Mouse (Mus musculus) cerebellum, postnatal 14 days (tissue): ENCODE measurements at regions not wholly inside any gene's neighbourhood (a gene's known extent, or its start where the extent isn't known, plus 50 kb on each side); places are given as distances from the start of the nearest gene placed in this dataset.

ENCODE experiments used
- DNase-seq, 2 experiments: peaks; one replicate each; pipeline ENCODE4 v3.0.0; 2021; ENCODE audit warnings: mixed read lengths in 2 of 2

DNA sequence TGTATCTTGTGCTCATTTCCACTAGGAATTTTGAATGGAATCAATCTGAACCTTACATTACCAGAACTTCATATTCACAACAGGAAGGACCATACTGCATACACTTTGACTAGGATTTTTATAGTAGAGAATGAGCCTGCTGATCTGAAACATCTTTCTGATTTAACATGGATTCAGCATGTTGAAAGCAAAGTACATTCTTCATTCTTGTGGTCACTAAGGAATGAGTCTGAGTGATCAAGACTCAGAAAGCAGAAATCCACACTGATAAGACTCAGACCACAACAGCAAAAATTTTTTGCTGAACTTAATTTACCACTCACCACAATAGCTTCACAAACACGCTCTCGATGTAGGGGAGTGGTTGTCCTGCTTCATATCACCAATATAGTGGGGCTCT is 309.2 kb upstream of the Nectin3 start:
- no peak for DNase-seq

DNA sequence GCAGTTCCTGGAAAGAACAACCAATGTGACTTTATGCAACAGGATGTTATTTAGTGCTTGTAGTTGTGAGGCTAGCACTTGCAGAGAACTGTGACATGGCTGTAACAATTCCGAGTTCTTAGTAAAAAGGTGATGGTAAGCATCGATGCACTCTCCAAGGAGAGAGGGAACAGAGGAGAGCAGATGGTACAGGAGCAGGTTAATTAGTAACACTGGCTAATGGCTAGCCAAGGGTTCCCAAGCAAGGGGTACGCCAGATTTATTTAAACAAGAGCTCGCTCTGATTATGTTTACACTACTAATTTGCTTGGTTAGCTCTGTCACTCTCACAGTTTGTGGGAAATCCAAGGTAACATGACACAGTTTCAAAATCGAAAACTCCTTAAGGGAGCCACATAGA is 278.0 kb upstream of the Nectin3 start:
- peak; percentile 10 to 32 for DNase-seq

DNA sequence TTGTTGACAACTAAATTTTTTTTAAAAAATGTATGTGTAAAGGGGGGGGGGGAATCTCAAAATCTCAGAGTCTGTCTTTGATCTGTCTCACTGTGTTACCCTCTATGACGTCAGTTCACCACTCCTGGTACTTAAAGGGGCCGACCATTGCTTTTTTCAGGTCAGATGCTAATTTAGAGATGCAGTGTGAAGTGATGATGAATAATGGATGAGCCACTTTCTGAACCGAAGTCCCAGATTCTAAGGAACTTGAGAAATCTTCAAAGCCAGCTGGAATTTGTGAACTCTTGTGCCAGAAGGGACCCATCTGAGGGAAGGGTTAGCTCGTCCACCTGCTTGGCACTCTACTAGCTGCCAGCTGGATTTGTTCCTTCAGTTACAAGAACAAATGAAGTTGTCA is 271.1 kb upstream of the Nectin3 start:
- peak in 1 of 2 experiments; percentile 20 for DNase-seq

DNA sequence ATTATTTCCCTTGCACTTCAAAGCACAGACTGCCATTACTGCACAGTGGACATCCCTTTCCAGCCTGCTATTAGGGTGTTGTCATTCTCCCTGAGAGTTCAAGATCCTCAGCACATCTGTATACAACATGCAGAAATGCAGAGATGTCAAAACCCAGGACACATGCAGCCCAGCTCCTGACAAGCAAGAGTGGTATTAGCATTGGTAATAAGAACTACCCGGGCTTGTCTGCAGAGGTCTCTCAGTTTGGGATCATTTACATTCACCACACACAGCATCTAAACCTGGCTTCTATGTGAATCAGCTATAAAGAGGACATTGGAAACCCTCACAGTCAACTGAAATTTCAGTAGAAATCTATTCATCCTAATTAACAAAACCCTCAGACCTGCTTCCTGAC is 270.1 kb upstream of the Nectin3 start:
- no peak for DNase-seq

DNA sequence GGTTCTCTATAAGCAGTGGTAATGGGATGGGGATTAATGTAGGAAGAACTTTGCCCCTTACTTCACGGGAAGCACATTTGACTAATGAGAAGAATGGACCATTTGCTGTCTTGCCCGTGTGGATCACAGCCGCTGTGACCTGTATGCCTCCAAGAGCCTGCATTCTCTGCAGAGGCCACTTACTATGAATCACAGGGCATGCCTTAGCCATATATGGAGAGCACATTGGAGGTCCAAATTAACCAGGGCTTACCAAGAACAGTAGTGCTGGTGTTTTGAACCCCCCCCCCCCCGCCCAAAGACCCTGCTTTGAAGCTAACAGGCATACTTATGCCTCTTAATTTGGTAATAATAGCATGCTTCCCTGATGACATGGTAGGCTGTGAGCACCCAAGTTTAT is 236.8 kb upstream of the Nectin3 start:
- DNase-seq, result no peak

DNA sequence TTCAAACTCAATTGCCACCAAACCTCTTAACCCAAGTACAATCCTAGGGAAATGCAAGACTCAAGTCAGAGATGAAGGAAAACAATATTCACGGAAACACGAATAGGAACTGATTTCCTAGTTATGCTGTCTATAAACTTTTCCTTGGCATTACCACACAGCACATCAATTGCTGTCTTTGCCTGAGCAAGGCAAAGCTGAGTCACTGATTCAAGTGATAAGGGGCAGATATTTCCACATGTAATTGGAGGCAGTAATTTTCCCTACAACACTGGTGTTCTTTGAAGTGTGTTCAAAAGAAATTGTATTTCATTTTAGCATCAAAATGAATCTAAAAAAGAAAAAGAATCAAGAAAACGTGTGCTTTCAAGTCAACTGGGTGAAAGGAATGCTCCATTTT is 230.1 kb upstream of the Nectin3 start:
- DNase-seq, result no peak

DNA sequence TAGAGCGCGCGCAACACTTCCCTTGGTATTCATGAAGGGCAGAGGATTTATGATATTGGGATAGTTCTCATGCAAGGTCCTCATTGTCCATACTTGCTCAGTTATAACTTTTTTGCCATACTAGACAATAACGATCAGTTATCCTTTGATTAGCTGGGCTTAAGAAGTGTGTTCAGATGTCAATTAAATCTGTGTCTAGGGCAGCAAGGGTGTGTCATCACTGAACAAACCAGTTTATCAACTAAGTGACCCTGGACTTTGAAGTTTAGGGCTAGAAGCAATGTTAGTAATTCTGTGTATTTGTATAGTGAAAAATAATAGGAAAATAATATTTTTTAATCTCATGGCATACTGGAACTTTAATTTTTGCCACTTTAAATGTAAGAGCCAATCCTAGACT is 225.3 kb upstream of the Nectin3 start:
- no peak for DNase-seq

DNA sequence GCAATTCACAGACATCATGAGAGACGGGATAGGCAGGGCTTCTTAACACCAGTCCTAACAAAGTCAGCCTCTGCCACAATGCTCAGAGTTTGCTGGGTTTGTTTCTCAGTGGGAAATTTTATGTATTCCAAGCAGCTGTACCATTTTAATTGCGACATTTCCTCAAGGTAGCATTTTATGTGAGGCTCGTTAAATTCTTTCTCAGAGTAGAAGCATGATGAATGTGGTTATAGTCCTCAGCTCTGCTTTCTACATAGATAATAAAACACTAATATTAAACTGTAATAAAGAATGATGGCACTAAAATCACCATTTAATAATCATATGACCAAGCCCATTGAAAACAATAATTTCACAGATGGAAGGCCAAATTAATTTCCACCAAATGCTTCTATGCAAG is 181.5 kb upstream of the Nectin3 start:
- DNase-seq, result no peak

DNA sequence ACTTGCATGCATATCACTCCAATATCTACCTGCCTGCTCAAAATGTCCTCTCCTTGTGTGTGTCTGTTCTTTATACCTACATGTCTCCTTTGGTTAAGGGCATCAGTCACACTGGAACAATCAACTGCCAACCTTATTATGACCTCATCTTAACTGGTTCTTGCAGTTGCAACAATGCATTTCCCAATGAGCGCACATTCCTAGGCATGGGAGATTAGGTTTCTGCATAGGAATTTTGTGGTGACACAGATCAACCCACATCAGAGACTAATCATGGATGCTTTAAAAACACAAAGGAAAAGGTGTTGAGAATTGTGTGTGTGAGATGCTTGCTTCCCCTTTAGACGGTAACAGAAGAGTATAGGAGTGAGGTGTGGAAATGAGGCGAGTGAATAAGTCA is 171.3 kb upstream of the Nectin3 start:
- no peak for DNase-seq

DNA sequence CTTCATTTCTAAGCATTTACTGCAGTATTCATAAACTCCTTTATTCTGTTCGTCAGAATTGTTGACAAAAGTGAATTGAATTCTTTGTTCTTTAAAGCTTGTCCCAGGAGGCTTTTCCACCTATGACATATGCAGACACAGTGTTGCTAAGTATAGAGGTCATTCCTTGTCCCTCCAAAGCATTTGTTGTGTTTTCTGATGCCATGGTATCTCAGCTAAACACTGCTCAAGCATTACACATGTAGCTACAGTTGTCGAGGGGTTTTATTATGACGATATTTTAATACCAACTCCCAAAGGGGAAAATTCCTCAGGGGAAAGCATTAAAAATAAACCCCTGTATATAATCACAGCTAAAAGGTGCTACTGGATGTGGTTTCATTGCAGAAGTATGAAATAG is 167.2 kb upstream of the Nectin3 start:
- no peak for DNase-seq

DNA sequence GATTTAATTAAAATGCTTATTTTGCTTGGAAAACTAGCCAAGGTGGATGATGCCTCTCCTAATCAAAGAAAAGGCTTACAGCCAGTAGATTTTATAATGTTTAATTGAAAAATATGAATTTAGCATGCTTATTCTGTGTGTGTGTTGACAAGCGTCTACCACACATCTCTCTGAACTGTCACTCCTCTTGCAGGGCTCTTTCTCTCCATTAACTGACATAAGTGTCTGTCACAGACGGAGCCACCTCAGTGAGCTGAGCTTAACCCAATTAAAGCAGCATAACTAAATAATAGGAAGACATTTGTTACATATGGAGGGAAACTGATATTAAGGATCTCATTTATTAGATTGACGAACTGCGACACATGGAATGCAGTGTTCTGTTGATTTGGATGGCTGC is 164.7 kb upstream of the Nectin3 start:
- DNase-seq, result no peak

DNA sequence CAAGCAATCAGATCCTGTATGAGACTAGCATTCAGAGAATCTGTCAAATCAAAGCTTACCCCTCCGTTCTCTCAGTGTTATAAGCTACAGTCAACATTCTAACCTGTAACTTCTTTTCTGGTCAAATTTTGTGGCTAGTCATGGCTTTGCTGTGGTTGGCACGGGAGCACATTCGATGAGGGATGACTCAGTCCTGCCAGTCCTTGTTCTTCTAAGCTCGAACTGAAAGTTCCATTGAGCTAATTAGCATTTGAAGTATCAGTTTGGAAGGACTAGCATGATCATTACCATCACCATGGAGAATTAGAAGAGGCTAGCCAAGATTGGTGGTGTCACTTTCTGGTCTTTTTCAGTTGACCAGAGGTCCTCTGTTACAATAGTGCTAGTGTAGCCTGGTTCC is 156.7 kb upstream of the Nectin3 start:
- no peak for DNase-seq

DNA sequence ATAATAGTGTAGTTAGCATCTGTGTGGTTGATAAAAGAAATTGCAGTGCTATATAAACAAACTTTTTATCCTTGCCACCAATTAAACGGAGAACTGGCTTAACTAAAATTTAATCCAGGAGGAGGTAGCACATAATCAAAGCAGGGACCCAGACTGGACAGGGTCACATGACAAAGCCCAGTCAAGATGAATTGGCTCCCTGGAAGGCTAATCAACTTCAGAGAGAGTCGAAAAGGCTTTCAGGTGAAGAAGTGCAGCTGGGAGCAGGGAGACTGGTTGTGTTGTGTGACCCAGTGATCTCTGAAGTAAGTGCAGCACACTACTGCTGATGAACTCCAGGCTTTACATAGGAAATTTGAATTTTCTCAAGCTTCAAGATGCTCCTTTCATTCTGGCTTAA is 127.5 kb upstream of the Nectin3 start:
- no peak for DNase-seq

DNA sequence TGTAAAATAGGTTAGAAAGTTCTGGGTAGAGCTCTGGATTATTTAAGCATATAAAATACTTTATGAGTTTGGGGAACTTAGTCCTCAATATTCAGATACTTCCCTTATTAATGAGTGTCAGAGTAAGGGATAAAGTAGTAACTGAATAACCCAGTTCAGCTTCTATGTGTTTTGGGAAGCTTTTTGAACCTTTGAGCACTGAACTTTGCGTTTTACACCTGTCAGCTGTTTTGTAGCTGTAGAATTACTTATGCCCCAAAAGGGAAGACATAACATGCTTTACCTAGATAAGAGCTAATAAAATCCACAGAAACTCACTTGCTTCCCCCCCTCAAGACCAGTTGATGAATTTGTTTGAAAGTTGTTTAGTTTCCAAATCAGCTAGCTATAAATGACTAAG is 124.9 kb upstream of the Nectin3 start:
- DNase-seq, result no peak

DNA sequence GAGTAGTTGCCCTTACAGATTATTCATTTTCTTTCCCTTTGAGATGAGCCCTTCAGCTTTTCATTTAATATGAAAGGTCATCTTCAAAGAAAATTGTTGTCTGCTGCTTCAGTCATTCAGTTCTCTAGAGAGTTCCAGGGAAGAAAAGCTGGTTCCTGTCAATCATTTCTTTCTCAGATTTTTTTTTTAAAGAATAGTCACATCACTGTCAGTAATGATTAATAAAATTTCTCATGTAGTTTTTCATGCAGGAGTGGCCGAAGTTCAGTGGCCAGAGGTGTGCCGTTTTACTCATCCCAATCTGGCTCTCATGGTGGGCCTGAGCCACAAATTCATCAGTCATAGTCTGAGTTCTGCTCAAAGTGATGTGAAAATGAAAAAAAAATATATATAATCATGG is 121.5 kb upstream of the Nectin3 start:
- DNase-seq, result no peak

DNA sequence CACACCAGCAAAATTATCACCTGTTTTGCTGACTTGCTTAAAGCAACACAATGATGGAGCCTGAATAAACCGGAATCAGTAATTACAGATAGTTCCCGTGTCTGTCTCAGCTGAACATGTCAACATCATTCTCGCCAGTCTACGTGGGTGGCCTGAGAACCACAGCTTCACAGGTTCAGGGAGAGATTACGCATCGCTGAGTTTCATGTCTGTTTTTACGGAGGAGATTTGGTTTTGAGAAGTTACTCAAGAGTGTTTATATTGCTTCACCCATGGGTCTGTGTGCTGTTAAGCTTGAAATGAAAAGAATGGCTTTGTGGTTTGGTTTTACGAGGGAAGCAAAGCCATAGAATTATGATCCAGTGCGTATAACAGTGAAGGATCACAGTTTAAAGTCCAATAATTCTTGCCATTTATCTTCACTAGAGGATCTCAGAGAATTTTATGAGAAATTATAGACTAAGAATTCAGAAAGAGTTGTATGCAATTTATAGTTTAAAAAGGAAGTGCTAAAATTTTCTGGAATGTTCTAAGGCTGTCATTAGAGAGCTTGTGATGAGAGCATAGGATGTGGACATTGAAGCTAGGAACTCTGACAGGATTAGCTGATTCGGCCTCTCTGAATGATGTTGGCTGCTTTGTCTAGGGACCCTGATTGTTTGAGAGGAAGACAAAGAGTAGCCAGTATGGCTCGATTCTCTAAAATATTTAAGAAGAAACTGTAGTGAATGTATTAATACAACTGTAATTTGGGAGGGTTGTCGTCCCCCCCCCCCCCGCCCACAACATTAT is 119.4 kb upstream of the Nectin3 start:
- no peak for DNase-seq

DNA sequence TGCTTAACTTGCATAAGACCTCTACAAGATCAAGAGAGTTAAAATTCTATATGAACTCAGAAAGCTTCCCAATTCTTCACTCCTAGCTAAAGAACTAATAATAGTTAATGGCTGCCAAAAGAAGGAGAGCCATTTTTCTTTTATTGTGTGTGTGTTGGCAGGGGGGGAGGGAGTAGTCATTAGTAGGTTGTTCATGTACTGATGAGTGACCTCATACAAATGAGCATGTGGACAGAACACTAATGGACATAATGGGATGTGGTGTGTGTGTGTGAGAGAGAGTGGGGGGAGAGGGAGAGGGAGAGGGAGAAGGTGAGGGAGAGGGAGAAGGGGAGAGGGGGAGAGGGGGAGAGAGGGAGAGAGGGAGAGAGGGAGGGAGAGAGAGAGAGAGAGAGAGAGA is 118.3 kb upstream of the Nectin3 start:
- no peak for DNase-seq

DNA sequence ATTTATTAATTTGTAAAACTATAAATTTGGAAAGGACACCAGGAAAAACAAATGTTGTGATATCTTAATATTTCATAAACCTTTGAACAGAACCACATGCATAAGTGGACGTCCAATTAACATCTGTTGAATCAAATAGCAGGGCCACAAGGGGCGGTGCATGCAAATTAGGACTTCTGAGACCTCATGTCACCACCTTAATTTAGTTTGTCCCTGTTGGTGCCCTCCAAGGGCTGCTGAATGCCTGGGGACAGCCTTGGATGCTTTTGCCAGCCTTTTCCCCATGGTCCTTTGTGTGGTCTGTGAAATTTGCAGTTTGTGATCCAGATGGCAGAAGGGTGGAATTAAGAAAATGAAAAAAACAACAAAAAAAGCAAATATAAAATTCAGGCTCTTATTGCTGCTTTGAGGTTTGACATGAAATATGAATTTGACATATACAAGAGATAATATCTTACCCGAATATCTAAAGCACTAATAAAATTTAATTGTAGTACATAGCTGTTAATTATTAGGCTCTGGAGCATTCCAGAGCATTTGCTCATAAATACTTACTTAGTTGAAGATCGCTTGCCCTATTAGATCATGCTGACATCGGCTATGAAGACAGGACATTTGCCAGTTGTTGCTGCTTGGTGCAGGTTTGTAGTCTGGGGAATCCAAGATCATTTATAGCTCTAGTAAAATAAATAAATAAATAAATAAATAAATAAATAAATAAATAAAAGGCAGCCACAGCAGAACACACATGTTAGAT is 114.9 kb upstream of the Nectin3 start:
- no peak for DNase-seq

DNA sequence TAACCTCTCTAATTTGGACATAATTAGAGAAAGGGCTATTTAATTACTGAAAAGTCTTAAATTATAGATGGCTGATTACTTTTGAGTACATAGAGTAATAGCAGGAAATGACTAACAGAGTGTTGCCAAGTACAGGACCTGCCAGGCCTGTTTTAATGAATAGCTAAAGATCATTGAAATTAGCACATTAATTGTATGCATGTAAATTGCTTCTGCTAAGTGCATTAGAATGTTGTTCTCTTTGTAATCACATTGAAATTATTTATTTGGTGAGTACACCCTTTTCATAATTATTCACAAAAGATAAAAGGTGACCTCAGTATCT is 107.5 kb upstream of the Nectin3 start:
- DNase-seq, result no peak

DNA sequence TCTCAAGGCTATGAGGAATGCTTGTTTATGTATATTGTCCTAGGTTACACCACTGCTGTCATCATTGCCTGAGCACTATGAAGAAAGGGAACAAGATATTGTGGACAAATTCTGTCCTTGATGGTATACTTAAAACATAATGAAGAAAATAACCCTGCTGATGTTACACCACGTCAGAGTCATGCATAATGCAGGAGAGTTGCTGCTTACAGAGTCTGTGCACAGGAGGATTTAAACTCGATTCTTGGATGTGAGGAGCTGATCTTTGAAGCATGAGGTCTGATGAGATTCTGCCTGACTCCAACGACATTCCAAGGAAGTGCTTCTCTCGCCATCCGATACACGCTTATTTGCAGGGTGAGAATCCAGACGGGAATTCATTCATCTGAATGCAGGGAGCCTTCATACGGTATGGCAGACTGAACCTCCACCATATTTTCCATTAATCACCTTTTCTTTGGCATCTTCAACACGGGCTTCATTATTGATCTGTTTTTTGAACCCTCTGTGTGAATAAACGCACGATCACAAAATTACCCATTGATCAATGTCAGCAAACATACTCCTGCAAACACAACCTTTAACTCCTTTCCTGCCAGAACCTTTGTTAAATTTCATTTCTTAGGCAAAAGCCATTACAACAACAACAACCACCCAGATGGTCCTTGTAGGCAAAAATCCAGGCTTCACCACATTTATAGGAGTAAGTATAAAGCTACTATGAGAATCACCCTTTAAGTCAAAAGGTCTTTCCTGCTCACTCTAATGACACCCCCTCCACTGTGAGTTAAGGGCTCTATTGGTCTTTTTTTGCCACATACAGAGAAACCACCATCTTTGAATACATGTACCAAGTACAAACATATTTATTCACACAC is 106.9 kb upstream of the Nectin3 start:
- DNase-seq, result no peak

DNA sequence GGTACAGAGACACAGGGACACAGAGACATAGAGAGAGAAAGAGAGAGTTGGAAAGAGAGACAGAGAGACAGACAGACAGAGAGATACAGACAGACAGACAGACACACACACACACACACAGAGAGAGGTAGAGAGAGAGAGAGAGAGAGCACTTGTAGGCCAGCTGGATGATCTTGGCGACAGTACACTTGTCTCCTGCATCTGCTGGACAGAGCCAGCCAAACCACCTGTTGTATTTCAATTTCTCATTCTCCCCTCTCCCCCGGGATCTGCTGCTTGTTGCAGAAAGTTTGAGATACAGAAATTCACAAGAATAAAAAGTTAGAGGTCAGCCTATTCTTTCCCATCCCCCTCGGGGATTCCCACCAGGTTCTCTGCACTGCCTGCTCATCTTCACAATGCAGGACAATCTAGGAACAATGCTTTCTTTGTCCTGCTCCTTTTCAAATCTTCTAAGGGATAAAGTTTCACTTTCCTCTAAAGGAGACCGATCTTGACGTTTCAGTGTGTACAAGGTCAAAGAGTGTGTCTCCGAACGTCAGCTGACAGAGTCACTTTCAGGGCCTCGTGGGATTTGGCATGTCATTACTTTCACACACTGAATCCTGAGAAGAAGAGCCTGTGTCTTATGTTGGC is 94.4 kb upstream of the Nectin3 start:
- DNase-seq, result peak in 1 of 2 experiments; percentile 21

DNA sequence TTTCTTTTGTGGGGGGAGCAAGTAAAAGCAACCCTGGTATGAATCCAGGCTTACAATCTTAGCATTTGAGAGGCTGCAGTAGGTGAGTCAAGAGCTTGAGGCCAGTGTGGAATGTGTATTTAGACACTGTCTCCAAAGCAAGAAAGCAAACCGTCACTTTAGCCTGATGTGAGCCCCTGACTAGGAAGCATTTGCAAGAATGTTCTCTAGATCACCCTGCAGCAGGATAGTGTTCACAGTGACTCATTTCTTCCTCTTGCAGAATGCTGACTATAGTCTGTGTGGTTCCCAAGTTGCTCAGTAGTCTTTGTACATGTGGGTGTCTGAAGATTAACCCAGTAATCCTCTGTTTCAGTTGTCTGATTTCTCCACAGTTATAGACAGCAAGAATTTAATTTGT is 88.7 kb upstream of the Nectin3 start:
- DNase-seq, result no peak

DNA sequence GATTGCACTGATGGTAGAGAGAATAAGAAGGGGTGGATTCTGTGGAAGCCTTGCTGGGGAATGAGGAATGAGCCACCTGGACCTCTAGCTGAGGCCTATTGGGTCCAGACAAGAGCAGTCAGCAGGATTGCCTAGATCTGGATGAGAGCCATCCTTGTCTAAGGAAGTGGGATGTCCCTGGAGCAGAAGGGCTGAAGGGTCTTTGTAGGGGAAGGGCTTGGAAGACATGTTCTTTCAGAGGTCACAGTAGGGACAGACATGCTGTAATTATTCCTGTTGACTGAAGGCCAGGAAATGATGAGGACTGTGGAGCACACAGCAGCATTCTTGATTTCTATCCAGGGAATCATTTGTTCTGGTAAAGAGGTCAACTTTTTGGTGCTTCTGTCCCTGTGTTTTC is 86.2 kb upstream of the Nectin3 start:
- peak; percentile 51 to 80 for DNase-seq
